In the genomic region with DNA sequence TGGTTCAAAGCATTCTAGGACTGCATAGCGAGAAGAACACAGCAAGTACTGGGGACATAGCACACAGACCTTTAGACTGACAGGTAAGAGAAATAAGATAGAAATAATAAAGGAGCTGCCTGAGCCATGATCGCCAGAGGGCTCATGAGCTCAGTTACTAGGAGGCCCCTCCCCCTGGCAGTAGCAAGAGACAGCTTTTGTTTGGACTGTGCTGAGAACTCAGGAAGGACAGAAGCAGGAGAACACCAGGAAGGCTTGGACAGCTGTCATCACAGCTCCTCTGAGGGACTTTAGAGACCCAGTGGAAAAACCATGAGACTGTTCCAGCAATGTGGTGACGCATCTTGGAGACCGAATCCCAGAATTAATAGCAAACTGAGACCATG, we compare ENCODE assay signal across 8 mouse cellular contexts.
DNase-seq lines count a peak whose midpoint lies in the region; ATAC-seq lines count a peak whose summit lies in the region.

No protein-coding gene starts in this region.

- H3K4me3 ChIP-seq in heart, embryonic 10.5 days: no peak overlapping the region; the same call in 1 of the 2 replicates
- no peak overlapping the region for H3K4me3 ChIP-seq in midbrain, embryonic 16.5 days (ENCODE audit: low read depth, low read length)

- peaks cover 17% of the 10 kb centered on the region for H3K4me1 ChIP-seq in heart, embryonic 10.5 days
- peaks cover 10% of the 10 kb centered on the region for H3K4me1 ChIP-seq in midbrain, embryonic 16.5 days (ENCODE audit: control insufficient read depth, insufficient read depth, low read length)

- H3K27me3 ChIP-seq in heart, embryonic 10.5 days (ENCODE audit: insufficient read depth, poor library complexity, severe bottlenecking): 0 out of 2 replicates have a peak, but pooled peaks cover 5% of the 10 kb centered on the region
- H3K27me3 ChIP-seq in midbrain, embryonic 16.5 days (ENCODE audit: control insufficient read depth, insufficient read depth, low read depth, low read length): no peaks in the 10 kb centered on the region

- ATAC-seq in midbrain, embryonic 16.5 days: peak; percentile 57; the same call in 1 of the 2 replicates
- no peak for ATAC-seq in inflammation-experienced regulatory T-cells, adult 6 months

- H3K4me2 ChIP-seq in midbrain, embryonic 16.5 days (ENCODE audit: low read length): no peak overlapping the region

- WGBS in heart, embryonic 10.5 days: 46% methylated on average over 4 of the region's 4 CpGs
- WGBS in midbrain, embryonic 16.5 days: 37% methylated on average over 4 of the region's 4 CpGs

- peak; percentile 21 for DNase-seq in adrenal gland, adult 2 months
- DNase-seq in adrenal gland, adult 8-10 months: no peak
- DNase-seq in cerebellum, adult 9-11 months: peak; percentile 57
- DNase-seq in heart, embryonic 10.5 days (ENCODE audit: low spot score): no peak
- peak; percentile 21 to 44 for DNase-seq in kidney, postnatal 25 days
- DNase-seq in right cerebral cortex, postnatal 4 days: no peak

- peak overlapping the region; percentile 59 for H3K27ac ChIP-seq in heart, embryonic 10.5 days
- peak overlapping the region; percentile 60 for H3K27ac ChIP-seq in midbrain, embryonic 16.5 days (ENCODE audit: low read length)

- no peaks in the 10 kb centered on the region for H3K36me3 ChIP-seq in heart, embryonic 10.5 days
- no peaks in the 10 kb centered on the region for H3K36me3 ChIP-seq in midbrain, embryonic 16.5 days (ENCODE audit: control insufficient read depth, insufficient read depth, low read length)

- H3K9me3 ChIP-seq in heart, embryonic 10.5 days: no peaks in the 10 kb centered on the region
- no peaks in the 10 kb centered on the region for H3K9me3 ChIP-seq in midbrain, embryonic 16.5 days (replicated peaks; ENCODE audit: control insufficient read depth, low read length, poor library complexity, severe bottlenecking)

- H3K9ac ChIP-seq in midbrain, embryonic 16.5 days (ENCODE audit: low read depth, low read length): peak overlapping the region; percentile 40; the same call in 1 of the 2 replicates

Comparison
In these comparisons a context has a peak if more than half of its experiments do, and no peak if none do; other contexts are left out.
1. DNase-seq: peak in adrenal gland, adult 2 months (single experiment), cerebellum, adult 9-11 months (single experiment) and kidney, postnatal 25 days (2 of 2); none in adrenal gland, adult 8-10 months (single experiment), heart, embryonic 10.5 days (single experiment) and right cerebral cortex, postnatal 4 days (single experiment).